Mouse (Mus musculus) liver, embryonic 16.5 days (tissue): ENCODE measurements around the gene Fgf4. TPM values are rescaled to one million over a fixed set of nuclear protein-coding genes. Genes with fewer than 3 reads are reported as not detected.

Experiments
- ATAC-seq: fragments of 200-750 bp; cut with Nextera tagmentation; 2 replicates; pipeline ENCODE4 v1.8.0; 2017; ENCODE audit warnings: low read depth, mild to moderate bottlenecking, moderate number of reproducible peaks, moderate library complexity
- H3K27ac ChIP-seq: fragments of 300-500 bp; sonication (generic); 2 replicates; pipeline ENCODE4 v1.5.1; 2014; ENCODE audit warnings: mild to moderate bottlenecking, low read length
- H3K27me3 ChIP-seq: fragments of 300-500 bp; sonication (generic); 2 replicates; pipeline ENCODE4 v1.6.1; 2014; ENCODE audit warnings: low read depth, low read length, mixed read lengths; ENCODE audit not compliant: control insufficient read depth, insufficient read depth
- H3K36me3 ChIP-seq: fragments of 300-500 bp; sonication (generic); 2 replicates; pipeline ENCODE4 v1.6.1; 2014; ENCODE audit warnings: mild to moderate bottlenecking; ENCODE audit not compliant: control insufficient read depth, insufficient read depth
- H3K4me1 ChIP-seq: fragments of 300-500 bp; sonication (generic); 2 replicates; pipeline ENCODE4 v1.6.1; 2014; ENCODE audit warnings: low read depth, low read length, mixed read lengths; ENCODE audit not compliant: control insufficient read depth
- H3K4me2 ChIP-seq: fragments of 300-500 bp; sonication (generic); 2 replicates; pipeline ENCODE4 v1.6.1; 2014; ENCODE audit warnings: low read depth, low read length, mixed read lengths
- H3K4me3 ChIP-seq: fragments of 300-500 bp; sonication (generic); 2 replicates; pipeline ENCODE4 v1.5.1; 2014; ENCODE audit warnings: low read depth, mild to moderate bottlenecking, low read length
- H3K9ac ChIP-seq: fragments of 300-500 bp; sonication (generic); 2 replicates; pipeline ENCODE4 v1.6.1; 2014; ENCODE audit warnings: low read depth, low read length
- H3K9me3 ChIP-seq: fragments of 300-500 bp; sonication (generic); replicated peaks from 2 replicates; pipeline ENCODE4 v1.6.1; 2016; ENCODE audit warnings: low read length; ENCODE audit not compliant: control insufficient read depth
- WGBS: fragments of 180-500 bp; shearing (Covaris S2); extraction: QIAGEN DNeasy Blood & Tissue Kit; methylation state at CpG from one replicate; pipeline ENCODE4 v1.1.7; 2014; ENCODE audit not compliant: insufficient replicate concordance; 5-methylcytosine and 5-hydroxymethylcytosine counted together
- polyA plus RNA-seq: library from polyadenylated mRNA; unstranded; fragments of >200 nt; fragmentation: Nextera tagmentation; extraction: Ambion mirVana; gene quantifications from 2 replicates; pipeline ENCODE4 v1.2.1, GENCODE M21; 2015

The Fgf4 gene
- polyA plus RNA-seq, 1 experiment from 2014 or later: not detected

- no peaks in the 10 kb centered on the region for H3K4me1 ChIP-seq
- no peaks in the 10 kb centered on the region for H3K9me3 ChIP-seq
- H3K36me3 ChIP-seq: no peaks in the 10 kb centered on the region
- no peak overlapping the region for H3K9ac ChIP-seq
- ATAC-seq: no peak
- H3K4me3 ChIP-seq: no peak overlapping the region
- H3K4me2 ChIP-seq: no peak overlapping the region
- H3K27me3 ChIP-seq: peaks cover 67% of the 10 kb centered on the region
- under 1% methylated on average over 94 of the region's 94 CpGs for WGBS
- no peak overlapping the region for H3K27ac ChIP-seq
Measured at GRCm38 (mm10) chr7:144838522-144839503, 8.4 kb upstream of the Fgf4 start.

DNA sequence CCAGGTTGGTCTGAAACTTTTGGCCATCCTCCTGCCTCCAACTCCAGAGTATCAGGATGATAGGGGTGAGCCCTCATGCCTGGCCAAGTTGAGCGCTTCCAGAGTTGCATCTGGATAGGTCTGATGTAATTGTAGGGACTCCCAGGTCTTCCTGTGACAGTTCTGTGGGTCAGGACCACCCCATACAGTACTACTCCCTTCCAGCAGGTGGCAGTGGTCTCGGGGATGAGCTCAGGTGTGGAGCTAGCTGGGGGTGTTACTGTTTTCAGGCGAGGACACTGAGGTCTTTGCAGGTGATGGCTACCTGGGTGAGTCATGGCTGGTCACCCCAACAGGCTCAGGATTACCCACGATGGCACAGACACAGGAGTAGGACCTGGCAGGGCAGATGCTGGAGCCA lies 1.0 kb upstream of the Fgf4 start:
- H3K27ac ChIP-seq: no peak overlapping the region
- H3K4me3 ChIP-seq: no peak overlapping the region

DNA sequence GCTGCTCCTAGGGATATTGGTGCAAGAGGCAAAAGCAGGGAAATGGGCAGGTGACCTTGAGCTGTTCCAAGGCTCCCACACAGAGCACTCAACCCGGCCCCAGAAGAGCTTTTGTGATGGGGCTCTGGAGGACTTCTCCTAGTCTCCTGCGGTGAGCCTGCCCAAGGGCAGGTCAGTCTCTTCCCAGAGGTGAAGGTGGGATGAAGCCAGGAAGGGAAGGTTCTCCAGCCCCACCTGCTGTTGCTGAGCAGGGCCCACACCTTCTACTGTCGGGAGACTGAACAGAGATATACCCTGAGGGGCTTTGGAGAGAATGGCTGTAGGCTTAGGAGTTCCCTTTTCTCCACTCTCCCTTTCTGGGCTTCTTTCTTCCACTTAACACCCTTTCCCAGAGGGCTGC lies 4.2 kb downstream of the Fgf4 start:
- Histone ChIP-seq H3K27me3 (peaks cover 2% of the 10 kb centered on the region; the same call in 1 of the 2 replicates), H3K4me3 (no peak overlapping the region), H3K27ac (no peak overlapping the region), H3K9me3 (no peaks in the 10 kb centered on the region), H3K4me1 (no peaks in the 10 kb centered on the region), H3K9ac (no peak overlapping the region), H3K36me3 (no peaks in the 10 kb centered on the region), H3K4me2 (no peak overlapping the region)
- 29% methylated on average over 3 of the region's 3 CpGs for WGBS
- no peak for ATAC-seq

More for the DNA sequence above, 1.0 kb upstream of the Fgf4 start:
- no peak overlapping the region for H3K9ac ChIP-seq
- no peaks in the 10 kb centered on the region for H3K36me3 ChIP-seq
- peaks cover 17% of the 10 kb centered on the region for H3K27me3 ChIP-seq
- ATAC-seq: no peak
- WGBS: 8% methylated on average over 4 of the region's 4 CpGs
- H3K9me3 ChIP-seq: no peaks in the 10 kb centered on the region
- H3K4me1 ChIP-seq: no peaks in the 10 kb centered on the region
- no peak overlapping the region for H3K4me2 ChIP-seq

DNA sequence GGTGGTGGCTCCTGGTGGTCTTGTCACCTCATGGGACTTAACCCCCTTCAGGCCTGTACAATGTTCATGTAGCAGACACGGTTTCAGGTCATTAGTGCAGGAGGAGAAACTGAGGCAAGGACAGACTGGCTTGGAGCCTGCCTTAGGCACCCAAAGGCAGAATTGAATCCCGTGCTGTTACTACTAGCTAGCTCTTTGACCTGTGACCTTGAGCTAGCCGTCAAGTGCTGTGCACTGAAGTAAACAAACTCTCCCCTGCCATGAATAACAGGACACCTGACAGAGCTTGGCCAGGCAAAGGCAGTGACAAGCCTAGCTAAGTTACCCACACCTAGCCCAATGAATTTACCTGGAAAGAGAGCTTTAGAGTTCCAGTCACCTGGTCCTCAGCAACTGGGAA lies 7.8 kb downstream of the Fgf4 start:
- Histone ChIP-seq H3K27ac (no peak overlapping the region), H3K36me3 (no peaks in the 10 kb centered on the region), H3K9ac (no peak overlapping the region), H3K4me1 (no peaks in the 10 kb centered on the region), H3K9me3 (no peaks in the 10 kb centered on the region), H3K27me3 (peaks cover 10% of the 10 kb centered on the region), H3K4me3 (no peak overlapping the region), H3K4me2 (no peak overlapping the region)
- 33% methylated on average over 3 of the region's 3 CpGs for WGBS
- ATAC-seq: no peak

GRCm38 (mm10) chr7:144857158-144857557 lies 10.0 kb downstream of the Fgf4 start:
- Histone ChIP-seq H3K27ac (no peak overlapping the region), H3K36me3 (no peaks in the 10 kb centered on the region), H3K27me3 (peaks cover 30% of the 10 kb centered on the region), H3K4me2 (no peak overlapping the region), H3K9me3 (no peaks in the 10 kb centered on the region), H3K9ac (no peak overlapping the region), H3K4me1 (no peaks in the 10 kb centered on the region), H3K4me3 (no peak overlapping the region)
- ATAC-seq: no peak
- WGBS: 53% methylated on average over 7 of the region's 7 CpGs

DNA sequence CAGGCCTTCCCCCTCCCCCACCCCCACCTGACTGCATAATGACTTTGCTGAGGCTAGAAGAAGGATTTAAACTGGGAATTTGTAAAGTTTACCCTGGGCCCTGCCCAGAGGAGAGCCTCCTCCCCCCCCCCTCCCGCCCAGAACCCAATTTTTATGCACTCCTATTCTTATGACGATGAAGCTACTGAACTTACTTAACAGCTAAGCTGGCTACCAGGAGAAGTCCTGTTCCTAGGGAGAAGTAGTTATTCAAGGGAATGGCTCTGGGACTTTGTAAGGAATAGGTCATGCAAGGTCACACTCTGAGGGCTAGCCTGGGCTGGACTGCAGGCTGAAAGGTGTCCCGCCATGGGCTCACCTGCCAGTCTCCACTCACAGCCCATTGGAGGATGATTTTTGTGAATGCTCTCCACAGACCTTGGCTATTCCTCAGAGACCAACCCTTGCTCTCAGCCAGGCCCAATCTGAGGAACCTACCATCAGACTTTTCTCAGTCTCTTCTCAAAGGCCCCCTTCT lies 10.7 kb downstream of the Fgf4 start:
- peaks cover 37% of the 10 kb centered on the region for H3K27me3 ChIP-seq
- H3K4me1 ChIP-seq: no peaks in the 10 kb centered on the region
- ATAC-seq: no peak
- no peak overlapping the region for H3K4me3 ChIP-seq
- no peaks in the 10 kb centered on the region for H3K9me3 ChIP-seq
- H3K36me3 ChIP-seq: no peaks in the 10 kb centered on the region
- no peak overlapping the region for H3K4me2 ChIP-seq
- WGBS: 71% methylated on average over 2 of the region's 3 CpGs
- no peak overlapping the region for H3K9ac ChIP-seq
- H3K27ac ChIP-seq: no peak overlapping the region

DNA sequence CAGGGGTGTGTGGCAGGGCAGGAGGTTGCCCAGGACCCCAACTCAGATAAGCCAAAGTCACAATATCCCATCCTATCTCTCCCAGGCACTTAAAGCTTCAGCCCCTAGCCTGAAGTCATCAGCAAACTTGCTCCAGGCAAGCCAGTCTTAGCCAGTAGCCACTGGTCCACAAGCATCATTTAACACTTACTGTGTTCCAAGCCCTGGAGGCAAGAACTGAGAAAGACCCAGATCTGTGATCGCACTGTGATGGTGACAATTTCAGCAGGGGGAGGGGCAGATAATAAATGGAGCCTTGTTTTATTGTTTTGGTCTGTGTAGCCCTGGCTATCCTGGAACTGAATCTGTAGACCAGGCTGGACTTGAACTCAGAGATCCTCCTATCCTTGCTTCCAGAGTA lies 11.5 kb downstream of the Fgf4 start:
- Histone ChIP-seq H3K27me3 (peaks cover 45% of the 10 kb centered on the region), H3K4me2 (no peak overlapping the region), H3K9ac (no peak overlapping the region), H3K4me1 (no peaks in the 10 kb centered on the region), H3K4me3 (no peak overlapping the region), H3K36me3 (no peaks in the 10 kb centered on the region), H3K27ac (no peak overlapping the region), H3K9me3 (no peaks in the 10 kb centered on the region)
- ATAC-seq: no peak
- WGBS: 75% methylated on average over 1 of the region's 1 CpGs

GRCm38 (mm10) chr7:144861056-144861768 lies 14.0 kb downstream of the Fgf4 start:
- Histone ChIP-seq H3K9me3 (no peaks in the 10 kb centered on the region), H3K9ac (no peak overlapping the region), H3K4me2 (no peak overlapping the region), H3K36me3 (no peaks in the 10 kb centered on the region), H3K4me1 (no peaks in the 10 kb centered on the region), H3K27ac (no peak overlapping the region), H3K4me3 (no peak overlapping the region), H3K27me3 (peaks cover 65% of the 10 kb centered on the region)
- ATAC-seq: no peak
- 1% methylated on average over 69 of the region's 72 CpGs for WGBS

DNA sequence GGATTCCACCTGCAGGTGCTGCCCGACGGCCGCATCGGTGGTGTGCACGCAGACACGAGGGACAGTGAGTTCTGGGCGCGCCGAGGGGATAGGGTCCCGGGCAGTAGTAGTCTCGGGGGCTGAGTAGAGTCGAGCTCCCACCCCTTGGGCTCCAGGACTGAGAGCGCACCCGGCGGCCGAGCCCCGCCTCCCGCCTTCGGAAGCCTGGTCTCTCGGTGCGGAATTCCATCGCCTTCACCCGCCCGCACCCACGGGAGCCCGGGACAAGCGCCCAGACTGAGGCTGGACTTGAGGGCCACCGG lies 14.6 kb downstream of the Fgf4 start:
- Histone ChIP-seq H3K27ac (no peak overlapping the region), H3K9ac (no peak overlapping the region), H3K4me3 (no peak overlapping the region), H3K9me3 (no peaks in the 10 kb centered on the region), H3K4me1 (no peaks in the 10 kb centered on the region), H3K27me3 (peaks cover 66% of the 10 kb centered on the region), H3K4me2 (no peak overlapping the region), H3K36me3 (no peaks in the 10 kb centered on the region)
- WGBS: 1% methylated on average over 21 of the region's 28 CpGs
- ATAC-seq: no peak
